Mouse (Mus musculus) lung, postnatal 0 days (tissue): ENCODE measurements around the gene Armc8.

Experiments
- CTCF ChIP-seq: IDR thresholded peaks from 2 replicates; pipeline ENCODE4 v1.5.1; 2016; ENCODE audit warnings: antibody characterized with exemption, mild to moderate bottlenecking
- EP300 ChIP-seq: IDR thresholded peaks from 2 replicates; pipeline ENCODE4 v1.6.1; 2016; ENCODE audit warnings: antibody characterized with exemption, mild to moderate bottlenecking, control low read depth

- TF ChIP-seq CTCF (no peak), EP300 (no peak)
Observed at GRCm38 (mm10) chr9:99439064-99439463, 129.6 kb downstream of the Armc8 start.
